Mouse (Mus musculus) CD4-positive, CD25-positive, alpha-beta regulatory T cell, adult 2 months (primary cell): ENCODE measurements around the gene A930018P22Rik.
"Not testable (repeated sequence)": the region's sequence is repeated elsewhere in the genome, so short reads cannot be mapped to it uniquely, and the experiment has no call there.

Experiments
- DNase-seq: peaks from one replicate; pipeline ENCODE4 v3.0.0-alpha.2; 2012; ENCODE audit warnings: low read depth, low spot score

The A930018P22Rik gene

DNA sequence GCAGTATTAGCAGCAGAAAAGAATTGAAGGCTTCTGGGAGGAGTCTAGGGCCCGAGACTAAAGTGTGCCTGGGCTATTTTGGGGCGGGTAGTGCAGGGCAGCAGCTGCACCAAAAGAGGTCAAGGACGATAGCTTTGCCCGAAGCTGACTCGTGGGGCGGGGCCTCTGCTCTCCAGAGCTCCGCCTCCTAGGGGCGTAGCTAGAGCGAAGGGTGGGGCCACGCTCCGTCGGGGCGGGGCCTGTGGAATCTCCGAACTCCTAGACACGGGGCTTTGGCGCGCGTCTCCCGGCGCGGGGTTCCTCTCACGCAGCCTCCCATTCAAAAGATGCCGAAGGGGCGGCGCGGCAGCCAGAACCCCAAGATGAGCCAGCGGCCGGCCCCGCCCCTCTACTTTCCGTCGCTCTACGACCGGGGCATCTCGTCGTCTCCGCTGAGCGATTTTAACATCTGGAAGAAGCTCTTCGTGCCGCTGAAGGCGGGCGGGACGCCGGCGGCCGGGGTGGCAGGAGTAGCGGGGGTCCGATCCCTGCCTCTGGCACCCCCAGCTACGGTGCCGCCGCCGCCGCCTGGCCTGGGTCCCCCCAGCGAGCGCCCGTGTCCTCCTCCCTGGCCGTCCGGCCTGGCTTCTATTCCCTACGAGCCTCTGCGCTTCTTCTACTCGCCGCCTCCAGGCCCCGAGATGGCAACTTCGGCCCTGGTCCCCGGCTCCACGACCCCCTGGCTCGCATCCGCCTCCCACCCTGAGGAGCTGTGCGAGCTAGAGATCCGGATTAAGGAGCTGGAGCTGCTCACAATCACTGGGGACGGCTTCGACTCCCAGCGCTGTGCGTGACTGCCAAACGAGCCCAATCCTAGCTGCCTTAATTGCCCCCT, at the start of gene A930018P22Rik:
TSS of gene A930018P22Rik (plus strand) at position 265 of the 874 bp plus-strand sequence.
- peak; percentile 85 for DNase-seq

DNA sequence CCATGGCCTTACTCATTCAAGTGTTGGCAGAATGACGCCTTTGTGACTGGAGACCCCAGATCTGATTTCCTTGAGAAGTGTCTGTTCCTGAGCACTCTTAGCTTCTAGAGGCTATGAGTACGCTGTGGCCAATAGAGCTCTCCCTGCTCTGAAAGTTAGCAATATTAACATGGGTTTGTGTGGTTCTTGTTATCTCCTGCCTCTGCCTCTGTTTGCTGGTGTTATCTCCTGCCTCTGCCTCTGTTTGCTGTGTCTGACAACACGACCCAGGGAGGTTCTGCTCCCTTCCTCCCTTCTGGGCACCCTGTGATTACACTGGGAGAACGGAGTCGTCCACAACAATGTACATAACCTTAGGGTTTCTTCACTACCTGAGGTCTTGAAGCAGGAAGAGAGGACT, 44.3 kb upstream of the A930018P22Rik start:
- DNase-seq, result not testable (repeated sequence)

DNA sequence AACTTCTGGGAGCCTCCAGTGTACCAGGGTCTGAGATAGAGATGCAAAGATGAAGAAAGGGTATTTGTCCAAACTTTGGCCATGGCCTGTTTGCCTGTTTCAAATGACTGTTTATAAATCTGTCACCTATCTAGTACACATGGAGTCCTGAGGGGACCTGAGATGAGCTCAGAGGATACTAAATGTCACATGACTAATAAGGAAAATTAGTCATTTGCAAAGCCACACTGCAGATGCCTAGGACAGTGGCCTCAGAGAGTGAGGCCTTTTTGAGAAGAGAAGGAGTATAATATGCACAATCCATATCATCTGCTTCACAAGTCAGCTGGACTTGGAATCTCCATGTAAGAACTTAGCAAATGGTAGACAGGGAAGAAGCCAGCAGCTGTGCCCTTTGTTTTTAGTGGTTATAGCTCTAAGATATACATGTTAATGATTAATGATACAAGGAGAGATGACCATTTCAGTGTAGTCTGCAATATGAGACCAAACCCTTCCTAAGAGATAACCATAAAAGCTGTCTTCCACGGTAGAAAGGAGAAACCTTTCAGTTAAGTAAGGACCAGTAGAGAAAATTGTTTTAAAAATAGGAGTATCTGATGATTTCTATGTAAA, 41.0 kb upstream of the A930018P22Rik start:
- not testable (repeated sequence) for DNase-seq

DNA sequence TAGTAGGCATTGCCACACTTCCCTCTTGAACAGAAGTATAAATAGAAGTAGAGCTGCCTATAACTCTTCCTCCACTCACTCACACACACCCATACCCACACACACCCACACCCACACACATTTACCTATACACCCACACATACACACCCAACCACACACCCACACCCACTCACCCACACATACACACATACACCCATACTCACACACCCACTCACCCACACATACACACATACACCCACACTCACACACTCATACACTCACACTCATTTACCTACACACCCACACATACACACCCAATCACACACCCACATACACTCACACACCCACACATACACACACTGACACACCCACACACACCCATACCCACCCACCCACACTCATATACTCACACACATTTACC, 40.1 kb upstream of the A930018P22Rik start:
- no peak for DNase-seq

DNA sequence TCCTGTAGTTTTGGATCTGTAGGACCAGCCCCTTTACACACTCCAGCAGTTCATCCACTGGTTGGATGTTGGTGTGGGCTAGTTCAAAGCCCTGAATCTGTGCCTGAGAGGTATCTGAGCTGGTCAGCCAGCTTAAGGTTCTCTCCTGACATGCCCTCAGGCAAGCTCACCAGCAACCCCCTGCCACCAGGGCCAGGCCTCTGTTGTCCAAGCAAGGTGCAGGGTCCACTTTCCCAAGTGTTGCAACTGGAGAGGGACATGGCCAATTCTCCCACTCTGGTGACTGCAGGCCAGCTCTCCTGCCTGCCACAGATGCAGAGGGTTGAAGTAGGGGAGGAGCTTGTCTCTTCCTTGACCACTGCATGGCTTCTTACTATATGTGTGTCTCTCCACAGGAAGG, 38.5 kb upstream of the A930018P22Rik start:
- DNase-seq, result not testable (repeated sequence)

DNA sequence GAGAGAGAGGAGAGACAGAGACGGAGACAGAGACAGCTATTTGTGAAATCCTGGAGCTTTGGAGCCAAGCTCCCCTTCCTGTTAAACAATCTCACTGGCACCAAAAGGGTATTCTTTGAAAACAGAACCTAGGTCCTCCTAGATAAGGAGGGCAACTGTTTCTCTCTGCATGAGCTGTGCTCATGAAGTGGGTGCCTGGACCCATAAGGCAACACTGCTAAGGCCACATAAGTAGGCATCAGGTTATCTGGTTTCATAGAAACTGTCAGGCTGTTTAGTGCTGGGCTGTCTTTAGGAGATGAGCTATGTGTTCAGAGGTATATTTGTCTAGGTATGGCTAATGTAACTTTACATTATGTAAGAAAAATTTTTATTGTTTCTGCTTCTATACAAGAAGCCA, 35.0 kb upstream of the A930018P22Rik start:
- DNase-seq, result not testable (repeated sequence)

DNA sequence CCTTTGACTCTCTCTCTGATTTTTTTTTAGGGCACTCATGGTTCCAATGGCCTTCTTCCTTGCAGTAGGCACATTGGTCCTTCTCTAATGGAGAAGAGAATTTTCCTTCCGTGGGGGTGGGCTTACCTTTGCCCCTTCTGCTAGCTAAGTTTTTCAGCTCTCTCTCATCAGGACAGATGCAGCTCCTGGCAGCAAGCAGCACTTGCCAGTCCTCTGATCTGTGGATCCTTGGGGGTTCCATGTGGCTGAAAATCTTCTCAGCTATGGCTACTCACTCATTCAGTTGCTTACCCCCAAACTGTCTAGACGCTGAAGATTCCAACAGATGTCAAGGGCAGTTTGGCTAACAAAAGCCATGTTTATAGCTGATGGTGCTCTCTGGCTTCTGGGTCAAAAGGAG, 29.3 kb upstream of the A930018P22Rik start:
- DNase-seq, result no peak

DNA sequence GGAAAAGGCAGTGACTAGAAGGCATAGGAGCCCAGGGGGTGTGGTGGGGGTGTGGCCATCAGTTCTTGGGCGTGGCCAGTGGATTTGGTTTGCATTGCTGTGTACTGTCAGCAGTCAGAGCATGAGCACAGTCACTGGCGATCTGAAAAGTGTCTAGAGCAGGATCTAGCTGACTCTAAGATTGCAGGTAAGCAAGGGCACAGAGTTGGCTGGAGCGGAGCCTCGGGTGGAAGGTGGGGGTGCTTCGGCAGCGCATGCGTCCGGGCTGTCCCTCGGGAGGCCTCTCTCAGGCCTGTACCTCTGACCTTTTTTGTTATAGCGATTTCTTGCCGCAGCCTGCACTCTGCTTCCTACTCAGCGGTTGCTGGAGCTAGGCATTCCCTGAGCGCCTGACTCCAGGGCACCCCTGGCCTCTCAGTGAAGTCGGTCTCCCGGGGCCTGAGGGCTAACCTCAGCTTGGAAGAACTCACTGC, 26.8 kb upstream of the A930018P22Rik start, which contains the start of gene Cd59a:
TSS of gene Cd59a (plus strand) at position 61 of the 473 bp plus-strand sequence.
- peak; percentile 56 for DNase-seq

DNA sequence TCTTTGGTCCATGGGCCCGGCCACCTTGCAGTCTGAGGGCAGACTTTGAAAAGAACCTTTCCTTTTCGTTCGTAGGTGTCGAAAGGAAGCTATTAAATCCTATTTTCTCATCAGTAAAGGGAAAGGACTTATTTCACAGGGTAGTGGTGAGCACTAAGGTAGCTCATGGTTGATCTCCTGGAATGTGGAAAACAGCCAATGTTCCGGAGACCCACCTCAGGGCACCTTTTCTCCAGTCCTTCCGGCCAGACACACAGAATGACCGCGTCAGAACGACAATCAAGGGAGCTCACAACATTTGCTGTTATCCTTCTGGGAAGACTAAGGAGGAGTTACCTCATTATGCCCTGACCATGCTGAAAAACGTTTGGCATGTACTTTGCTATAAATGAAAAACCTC, 26.3 kb upstream of the A930018P22Rik start:
- DNase-seq, result no peak

DNA sequence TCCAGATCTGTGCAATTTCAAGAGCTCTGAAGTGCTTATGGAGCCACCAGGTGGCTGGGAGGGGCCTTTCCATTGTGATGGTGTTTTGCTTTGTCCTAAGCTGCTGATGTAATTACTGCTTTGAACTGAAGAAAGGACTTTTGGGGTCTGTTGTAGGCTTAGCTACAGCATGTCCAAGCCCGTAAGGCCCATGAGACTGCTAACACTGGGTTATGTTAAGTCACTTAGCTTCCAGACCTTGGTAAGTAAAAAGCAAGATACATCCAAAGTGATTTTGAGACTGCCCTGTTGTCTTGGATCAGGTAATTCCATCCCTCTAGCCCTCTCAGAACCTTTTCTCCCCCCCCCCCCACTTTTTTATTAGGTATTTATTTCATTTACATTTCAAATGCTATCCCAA, 25.8 kb upstream of the A930018P22Rik start:
- DNase-seq, result not testable (repeated sequence)

DNA sequence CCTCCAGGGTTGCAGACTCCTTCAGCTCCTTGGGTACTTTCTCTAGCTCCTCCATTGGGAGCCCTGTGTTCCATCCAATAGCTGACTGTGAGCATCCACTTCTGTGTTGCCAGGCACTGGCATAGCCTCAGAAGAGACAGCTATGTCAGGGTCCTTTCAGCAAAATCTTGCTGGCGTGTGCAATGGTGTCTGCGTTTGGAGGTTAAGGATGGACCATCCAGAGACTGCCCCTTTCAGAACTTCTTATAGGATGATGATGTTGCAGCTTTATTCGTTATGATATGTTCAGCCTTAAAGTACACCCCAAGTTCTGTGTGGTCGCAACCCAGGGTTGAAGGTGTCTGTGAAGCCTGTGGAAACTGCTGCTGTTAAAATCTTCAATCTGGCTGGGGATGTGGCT, 25.2 kb upstream of the A930018P22Rik start:
- not testable (repeated sequence) for DNase-seq

DNA sequence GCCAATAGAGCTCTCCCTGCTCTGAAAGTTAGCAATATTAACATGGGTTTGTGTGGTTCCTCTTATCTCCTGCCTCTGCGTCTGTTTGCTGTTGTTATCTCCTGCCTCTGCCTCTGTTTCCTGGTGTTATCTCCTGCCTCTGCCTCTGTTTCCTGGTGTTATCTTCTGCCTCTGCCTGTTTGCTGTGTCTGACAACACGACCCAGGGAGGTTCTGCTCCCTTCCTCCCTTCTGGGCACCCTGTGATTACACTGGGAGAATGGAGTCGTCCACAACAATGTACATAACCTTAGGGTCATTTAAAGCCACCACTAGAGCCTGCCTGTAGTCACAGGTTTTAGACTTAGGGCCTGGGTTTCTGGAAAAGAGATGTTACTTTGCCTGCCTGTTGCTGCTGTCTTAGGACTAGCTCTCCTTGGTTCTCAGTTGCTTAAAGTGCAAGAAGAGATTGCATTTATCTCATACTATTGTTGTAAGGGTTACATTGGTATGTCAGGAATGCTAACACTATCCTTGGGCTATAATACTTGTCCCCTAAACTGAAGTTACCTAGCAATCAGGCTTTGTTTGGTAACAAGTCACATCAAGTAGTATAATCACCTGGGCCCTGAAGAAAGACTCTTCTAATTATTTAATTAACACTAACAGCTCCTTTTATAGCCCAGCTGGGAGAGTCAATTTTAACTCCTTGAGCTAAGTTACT, 23.9 kb upstream of the A930018P22Rik start:
- DNase-seq, result no peak

DNA sequence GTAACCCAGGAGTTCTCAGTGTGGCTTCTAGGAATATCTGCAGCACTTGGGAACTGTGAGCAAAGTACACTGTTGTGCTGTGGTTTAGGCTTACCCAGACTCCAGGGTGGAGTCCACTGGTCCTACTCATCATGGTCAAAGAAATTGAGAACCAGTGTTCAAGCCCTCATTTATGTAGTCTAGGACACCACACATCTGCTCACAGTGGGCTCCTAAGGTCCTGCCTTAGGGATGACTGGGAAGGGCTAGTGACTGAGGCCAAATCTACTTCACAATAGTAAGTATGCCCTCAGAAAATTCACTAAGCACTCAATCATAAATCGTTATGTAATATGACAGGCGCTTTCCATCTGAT, 23.4 kb upstream of the A930018P22Rik start:
- DNase-seq, result no peak

DNA sequence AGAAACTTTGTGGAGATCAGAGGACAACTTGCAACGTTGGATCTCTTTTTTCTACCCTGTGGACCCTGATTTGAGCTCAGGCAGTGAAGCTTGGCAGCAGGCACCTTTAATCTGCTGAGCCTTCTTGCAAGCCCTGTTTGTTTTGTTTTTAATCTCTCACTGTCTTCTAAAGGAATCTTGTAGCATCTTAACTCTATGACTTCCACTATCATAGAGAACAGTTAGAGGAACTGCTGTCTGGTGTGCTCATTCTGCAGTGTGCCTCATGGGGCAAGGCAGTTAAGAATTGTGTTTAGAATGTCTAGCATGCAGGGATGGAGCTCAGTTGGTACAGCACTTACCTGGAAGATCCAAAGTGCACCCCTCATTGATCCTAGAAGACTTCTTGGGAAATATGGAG, 22.6 kb upstream of the A930018P22Rik start:
- DNase-seq, result no peak

DNA sequence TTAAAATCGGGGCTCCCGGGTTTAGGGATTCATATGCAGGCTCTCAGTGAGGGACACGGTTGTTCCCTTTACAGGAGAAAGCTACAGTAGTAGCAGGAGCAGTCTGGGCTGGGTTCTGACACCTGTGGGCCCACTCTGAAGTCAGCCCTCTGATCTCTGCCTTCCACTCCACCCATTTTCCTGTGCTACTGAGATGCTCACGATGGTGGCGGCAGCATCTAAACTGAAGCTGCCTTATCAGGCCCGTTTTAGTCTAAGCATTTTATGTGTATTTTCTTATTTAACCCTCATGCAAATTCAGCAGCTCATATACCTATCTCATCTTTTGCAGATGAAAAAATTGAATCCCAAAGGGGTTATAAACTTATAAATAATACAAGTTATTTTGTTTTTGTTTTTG, 17.8 kb upstream of the A930018P22Rik start:
- DNase-seq, result no peak

DNA sequence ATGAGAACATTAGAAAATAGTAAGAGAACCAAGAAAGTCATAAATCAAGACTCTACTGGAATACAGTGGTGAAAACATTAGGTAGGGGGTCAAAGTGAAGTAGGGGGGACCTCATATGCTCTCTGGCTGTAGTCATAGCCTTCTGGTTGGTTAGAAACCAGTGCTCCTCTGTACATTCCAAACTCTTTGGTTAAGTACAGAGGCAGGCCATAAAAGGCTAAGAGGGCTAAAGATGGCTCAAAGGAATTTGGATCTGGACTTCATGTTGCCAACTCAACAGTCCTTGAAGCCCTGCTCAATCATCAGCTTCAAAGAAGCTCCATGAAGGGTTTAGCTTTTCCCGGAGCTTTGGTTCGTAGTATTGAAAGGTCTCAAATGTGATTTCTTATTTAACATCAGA, 13.5 kb upstream of the A930018P22Rik start:
- not testable (repeated sequence) for DNase-seq

DNA sequence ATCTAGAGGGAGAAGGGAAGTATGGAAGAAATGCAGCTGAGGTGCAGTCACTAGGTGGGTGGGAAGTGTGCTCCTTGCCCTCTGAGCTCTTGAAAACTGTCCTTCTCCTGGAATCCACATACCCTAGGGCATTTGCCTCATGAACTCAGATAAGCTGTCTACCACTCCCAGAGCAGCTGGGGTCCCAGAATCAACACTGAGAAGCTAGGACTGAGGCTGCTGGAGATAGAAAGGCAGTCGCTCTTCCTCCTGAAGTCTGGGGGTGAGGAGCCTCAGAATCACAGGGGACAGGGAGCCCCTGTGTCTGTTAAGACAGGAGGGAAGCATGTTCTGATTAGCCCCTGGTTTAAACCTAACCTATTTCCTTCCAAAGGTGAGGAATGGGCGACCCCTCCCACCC, 13.0 kb upstream of the A930018P22Rik start:
- no peak for DNase-seq

DNA sequence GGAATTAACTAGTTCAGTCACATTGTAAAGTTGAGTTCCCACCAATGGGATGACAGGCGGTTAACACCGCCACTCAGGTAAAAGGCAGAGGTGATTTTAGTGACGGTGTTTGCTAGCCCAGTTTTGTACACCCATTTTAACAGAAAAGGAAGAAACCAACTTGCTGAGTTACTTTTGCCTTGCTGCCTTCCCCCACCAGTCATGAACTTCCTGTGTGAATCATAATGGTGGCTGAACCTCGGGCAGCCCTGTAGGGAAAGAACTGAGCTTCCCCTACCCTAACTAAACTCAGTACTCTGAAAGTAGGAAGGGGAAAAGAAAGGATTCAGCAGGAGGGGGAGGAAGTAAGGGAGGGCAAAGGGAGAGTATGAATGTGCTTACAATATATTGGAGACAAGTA, 12.5 kb upstream of the A930018P22Rik start:
- DNase-seq, result no peak

DNA sequence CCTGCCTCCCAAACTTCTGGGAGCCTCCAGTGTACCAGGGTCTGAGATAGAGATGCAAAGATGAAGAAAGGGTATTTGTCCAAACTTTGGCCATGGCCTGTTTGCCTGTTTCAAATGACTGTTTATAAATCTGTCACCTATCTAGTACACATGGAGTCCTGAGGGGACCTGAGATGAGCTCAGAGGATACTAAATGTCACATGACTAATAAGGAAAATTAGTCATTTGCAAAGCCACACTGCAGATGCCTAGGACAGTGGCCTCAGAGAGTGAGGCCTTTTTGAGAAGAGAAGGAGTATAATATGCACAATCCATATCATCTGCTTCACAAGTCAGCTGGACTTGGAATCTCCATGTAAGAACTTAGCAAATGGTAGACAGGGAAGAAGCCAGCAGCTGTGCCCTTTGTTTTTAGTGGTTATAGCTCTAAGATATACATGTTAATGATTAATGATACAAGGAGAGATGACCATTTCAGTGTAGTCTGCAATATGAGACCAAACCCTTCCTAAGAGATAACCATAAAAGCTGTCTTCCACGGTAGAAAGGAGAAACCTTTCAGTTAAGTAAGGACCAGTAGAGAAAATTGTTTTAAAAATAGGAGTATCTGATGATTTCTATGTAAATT, 11.3 kb upstream of the A930018P22Rik start:
- not testable (repeated sequence) for DNase-seq

DNA sequence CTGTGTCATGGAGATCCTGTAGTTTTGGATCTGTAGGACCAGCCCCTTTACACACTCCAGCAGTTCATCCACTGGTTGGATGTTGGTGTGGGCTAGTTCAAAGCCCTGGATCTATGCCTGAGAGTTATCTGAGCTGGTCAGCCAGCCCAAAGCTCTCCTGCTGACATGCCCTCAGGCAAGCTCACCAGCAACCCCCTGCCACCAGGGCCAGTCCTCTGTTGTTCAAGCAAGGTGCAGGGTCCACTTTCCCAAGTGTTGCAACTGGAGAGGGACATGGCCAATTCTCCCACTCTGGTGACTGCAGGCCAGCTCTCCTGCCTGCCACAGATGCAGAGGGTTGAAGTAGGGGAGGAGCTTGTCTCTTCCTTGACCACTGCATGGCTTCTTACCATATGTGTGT, 9.0 kb upstream of the A930018P22Rik start:
- DNase-seq, result not testable (repeated sequence)

DNA sequence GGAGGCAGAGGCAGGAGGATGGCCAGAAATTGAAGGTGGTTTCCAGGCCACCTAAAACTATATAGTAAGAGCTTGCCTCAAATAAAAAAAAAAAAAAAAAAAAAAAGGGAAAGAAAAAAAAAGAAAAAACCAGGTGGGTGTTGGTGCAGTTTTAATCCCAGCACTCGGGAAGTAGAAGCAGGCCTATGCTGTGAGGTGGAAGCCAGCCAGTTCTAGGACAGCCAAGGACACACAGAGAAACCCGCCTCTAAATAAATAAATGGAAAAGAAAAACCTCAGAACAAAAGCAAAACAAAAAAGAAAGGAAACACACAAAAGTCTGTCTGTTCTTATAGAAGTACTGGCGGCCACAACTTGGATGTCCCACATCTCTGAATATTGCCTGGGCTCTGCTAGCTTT, 7.7 kb upstream of the A930018P22Rik start:
- no peak for DNase-seq

DNA sequence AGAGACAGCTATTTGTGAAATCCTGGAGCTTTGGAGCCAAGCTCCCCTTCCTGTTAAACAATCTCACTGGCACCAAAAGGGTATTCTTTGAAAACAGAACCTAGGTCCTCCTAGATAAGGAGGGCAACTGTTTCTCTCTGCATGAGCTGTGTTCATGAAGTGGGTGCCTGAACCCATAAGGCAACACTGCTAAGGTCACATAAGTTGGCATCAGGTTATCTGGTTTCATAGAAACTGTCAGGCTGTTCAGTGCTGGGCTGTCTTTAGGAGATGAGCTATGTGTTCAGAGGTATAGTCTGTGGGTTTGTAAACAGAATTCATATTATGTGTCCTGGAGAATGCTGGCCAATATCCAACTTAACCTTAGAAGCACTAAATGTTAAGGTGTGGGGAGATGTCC, 5.4 kb upstream of the A930018P22Rik start:
- not testable (repeated sequence) for DNase-seq
